Mouse (Mus musculus) CH12.LX (cell line): ENCODE measurements at regions not wholly inside any gene's neighbourhood (a gene's known extent, or its start where the extent isn't known, plus 50 kb on each side); places are given as distances from the start of the nearest gene placed in this dataset.

Experiments
- DNase-seq: peaks from one replicate; pipeline ENCODE4 v3.0.0-alpha.2; 2013; ENCODE audit errors: extremely low read depth
- H3K27ac ChIP-seq: 2 replicates; pipeline ENCODE4 v1.5.1; 2012; ENCODE audit warnings: low read depth, mild to moderate bottlenecking, control low read depth, moderate library complexity; ENCODE audit not compliant: insufficient read depth
- H3K27me3 ChIP-seq: replicated peaks from 2 replicates; pipeline ENCODE3; 2012; ENCODE audit warnings: inconsistent platforms
- H3K36me3 ChIP-seq, 2 experiments: replicated peaks in 1 of 2; 2 replicates each; pipeline versions ENCODE3 to v1.6.1; 2012; ENCODE audit warnings: inconsistent platforms in 1 of 2, low read length in 1 of 2, mild to moderate bottlenecking in 1 of 2, mixed read lengths in 1 of 2, moderate library complexity in 1 of 2; ENCODE audit not compliant: control insufficient read depth in 1 of 2, insufficient read depth in 1 of 2
- H3K4me1 ChIP-seq, 2 experiments: 2 replicates each; pipeline ENCODE4 v1.6.1; 2012; ENCODE audit warnings: inconsistent platforms in 1 of 2, moderate library complexity in 1 of 2; ENCODE audit not compliant: insufficient read depth in 2 of 2, control insufficient read depth in 1 of 2
- H3K4me2 ChIP-seq: 2 replicates; pipeline ENCODE4 v1.6.1; 2012; ENCODE audit warnings: low read depth, mild to moderate bottlenecking, control low read depth; ENCODE audit not compliant: poor library complexity, insufficient read depth, severe bottlenecking
- H3K4me3 ChIP-seq, 3 experiments: fragments of 150-350 bp in 1 of 3; sonication (generic) in 1 of 3; replicated peaks in 1 of 3; 2 replicates each; pipeline versions ENCODE3 to v1.5.1; 2011 to 2012; ENCODE audit warnings: low read depth in 2 of 3, low read length in 2 of 3, mild to moderate bottlenecking in 2 of 3, moderate library complexity in 2 of 3, control low read depth in 1 of 3, improper control_type of control experiment in 1 of 3, inconsistent platforms in 1 of 3, mixed read lengths in 1 of 3; ENCODE audit not compliant: poor library complexity in 1 of 3
- H3K79me2 ChIP-seq: replicated peaks from 2 replicates; pipeline ENCODE4 v1.6.1; 2012; ENCODE audit warnings: mild to moderate bottlenecking, moderate library complexity; ENCODE audit not compliant: control insufficient read depth, poor library complexity, insufficient read depth, severe bottlenecking; ENCODE audit errors: extremely low read depth
- H3K9ac ChIP-seq: 2 replicates; pipeline ENCODE4 v1.6.1; 2012; ENCODE audit warnings: low read depth, mild to moderate bottlenecking, control low read depth, moderate library complexity; ENCODE audit not compliant: insufficient read depth
- H3K9me3 ChIP-seq: replicated peaks from 2 replicates; pipeline ENCODE3; 2012; ENCODE audit warnings: low read length, inconsistent platforms, mixed read lengths
- CHD1 ChIP-seq: IDR thresholded peaks from 2 replicates; pipeline ENCODE4 v1.6.1; 2012; ENCODE audit warnings: low read depth, low read length, improper control_type of control experiment, inconsistent platforms
- CTCF ChIP-seq, 2 experiments: IDR thresholded peaks in 1 of 2; conservative IDR thresholded peaks in 1 of 2; 2 replicates each; pipeline ENCODE4 v1.5.1; 2011 to 2012; ENCODE audit warnings: low read depth in 2 of 2, low read length in 2 of 2, improper control_type of control experiment in 1 of 2, inconsistent platforms in 1 of 2, mild to moderate bottlenecking in 1 of 2, moderate library complexity in 1 of 2
- E2F4 ChIP-seq: IDR thresholded peaks from 2 replicates; pipeline ENCODE4 v1.6.1; 2011; ENCODE audit warnings: low read depth, low read length, improper control_type of control experiment; ENCODE audit not compliant: insufficient replicate concordance
- ELF1 ChIP-seq: IDR thresholded peaks from 2 replicates; pipeline ENCODE4 v1.6.1; 2014; ENCODE audit warnings: low read depth, mild to moderate bottlenecking, inconsistent platforms, low read length, improper control_type of control experiment
- ETS1 ChIP-seq: conservative IDR thresholded peaks from 2 replicates; pipeline ENCODE4 v1.6.1; 2012; ENCODE audit warnings: low read depth, mild to moderate bottlenecking, inconsistent platforms, low read length, improper control_type of control experiment, moderate library complexity
- HCFC1 ChIP-seq: IDR thresholded peaks from 2 replicates; pipeline ENCODE4 v1.6.1; 2012; ENCODE audit warnings: low read depth, mild to moderate bottlenecking, inconsistent platforms, low read length, improper control_type of control experiment
- JUND ChIP-seq: conservative IDR thresholded peaks from 2 replicates; pipeline ENCODE4 v1.6.1; 2011; ENCODE audit warnings: low read depth, low read length, improper control_type of control experiment
- KAT2A ChIP-seq: IDR thresholded peaks from 2 replicates; pipeline ENCODE4 v1.6.1; 2012; ENCODE audit warnings: low read length, improper control_type of control experiment, inconsistent platforms; ENCODE audit not compliant: insufficient replicate concordance
- MAX ChIP-seq: IDR thresholded peaks from 2 replicates; pipeline ENCODE4 v1.6.1; 2011; ENCODE audit warnings: low read length, improper control_type of control experiment
- MEF2A ChIP-seq: IDR thresholded peaks from 2 replicates; pipeline ENCODE4 v1.6.1; 2014; ENCODE audit warnings: low read depth, mild to moderate bottlenecking, inconsistent platforms, low read length, improper control_type of control experiment, borderline replicate concordance
- MXI1 ChIP-seq: IDR thresholded peaks from 2 replicates; pipeline ENCODE4 v1.6.1; 2011; ENCODE audit warnings: mild to moderate bottlenecking, low read depth, low read length, improper control_type of control experiment
- NELFE ChIP-seq: IDR thresholded peaks from 2 replicates; pipeline ENCODE4 v1.6.1; 2011; ENCODE audit warnings: low read depth, low read length, improper control_type of control experiment
- NRF1 ChIP-seq: IDR thresholded peaks from 2 replicates; pipeline ENCODE4 v1.6.1; 2014; ENCODE audit warnings: low read depth, mild to moderate bottlenecking, inconsistent platforms, low read length, improper control_type of control experiment, moderate library complexity
- PAX5 ChIP-seq: IDR thresholded peaks from 2 replicates; pipeline ENCODE4 v1.6.1; 2012; ENCODE audit warnings: low read length, inconsistent platforms, mixed read lengths
- RAD21 ChIP-seq: IDR thresholded peaks from 2 replicates; pipeline ENCODE4 v1.6.1; 2011; ENCODE audit warnings: low read depth, mild to moderate bottlenecking, low read length, improper control_type of control experiment, moderate library complexity
- SIN3A ChIP-seq: IDR thresholded peaks from 2 replicates; pipeline ENCODE4 v1.6.1; 2012; ENCODE audit warnings: low read length, improper control_type of control experiment, inconsistent platforms
- SMC3 ChIP-seq: IDR thresholded peaks from 2 replicates; pipeline ENCODE4 v1.6.1; 2011; ENCODE audit warnings: low read depth, low read length, improper control_type of control experiment
- TBP ChIP-seq: conservative IDR thresholded peaks from 2 replicates; pipeline ENCODE4 v1.6.1; 2011; ENCODE audit warnings: low read depth, low read length, improper control_type of control experiment
- UBTF ChIP-seq: IDR thresholded peaks from 2 replicates; pipeline ENCODE4 v1.6.1; 2012; ENCODE audit warnings: low read depth, mild to moderate bottlenecking, inconsistent platforms, low read length, improper control_type of control experiment, moderate library complexity
- USF1 ChIP-seq: IDR thresholded peaks from 2 replicates; pipeline ENCODE4 v1.6.1; 2014; ENCODE audit warnings: low read depth, mild to moderate bottlenecking, inconsistent platforms, low read length, improper control_type of control experiment
- ZC3H11A ChIP-seq: IDR thresholded peaks from 2 replicates; pipeline ENCODE4 v1.6.1; 2012; ENCODE audit warnings: low read depth, mild to moderate bottlenecking, inconsistent platforms, low read length, improper control_type of control experiment
- ZMIZ1 ChIP-seq: IDR thresholded peaks from 2 replicates; pipeline ENCODE4 v1.6.1; 2012; ENCODE audit warnings: low read depth, mild to moderate bottlenecking, inconsistent platforms, low read length, improper control_type of control experiment
- ZNF384 ChIP-seq: IDR thresholded peaks from 2 replicates; pipeline ENCODE4 v1.6.1; 2012; ENCODE audit warnings: low read depth, low read length, improper control_type of control experiment, inconsistent platforms
- dilution Hi-C: fragments of 300-500 bp; cut with MboI; formaldehyde crosslinking; loops from 2 replicates; pipeline ENCODE4 v1.14.3; 2020; ENCODE audit warnings: low sequenced_read_pairs; ENCODE audit not compliant: extremely low pct_unique_long_range_greater_than_20kb, extremely low pct_ligation_motif_present
- in situ Hi-C: fragments of 300-500 bp; cut with MboI; formaldehyde crosslinking; loops from 3 replicates; pipeline ENCODE4 v1.14.3; 2019; ENCODE audit warnings: low sequenced_read_pairs, low pct_ligation_motif_present, low pct_unique_long_range_greater_than_20kb, mixed read lengths

- Histone ChIP-seq H3K4me3 (no peak overlapping the region), H3K27me3 (no peaks in the 10 kb centered on the region), H3K9me3 (peaks cover 3% of the 10 kb centered on the region), H3K79me2 (no peaks in the 10 kb centered on the region), H3K36me3 (no peaks in the 10 kb centered on the region), H3K4me2 (no peak overlapping the region), H3K9ac (no peak overlapping the region), H3K4me1 (peaks cover 5 to 18% of the 10 kb centered on the region in 2 experiments), H3K27ac (no peak overlapping the region)
- in situ Hi-C loops: no loop called here
- TF ChIP-seq E2F4: no peak
- no peak for TF ChIP-seq MAX
- no peak for TF ChIP-seq NRF1
- no peak for TF ChIP-seq MEF2A
- TF ChIP-seq ETS1: no peak
- no peak for TF ChIP-seq PAX5
- no peak for TF ChIP-seq KAT2A
- TF ChIP-seq SMC3: no peak
- TF ChIP-seq TBP: no peak
- TF ChIP-seq UBTF: no peak
- no peak for DNase-seq
- dilution Hi-C loops: no loop called here
Observed at GRCm38 (mm10) chr2:117433482-117433881, 90.7 kb upstream of the Rasgrp1 start.

- Histone ChIP-seq H3K4me2 (no peak overlapping the region), H3K9ac (no peak overlapping the region), H3K4me3 (no peak overlapping the region), H3K36me3 (no peaks in the 10 kb centered on the region), H3K27ac (no peak overlapping the region), H3K4me1 (peaks cover 5 to 23% of the 10 kb centered on the region in 2 experiments; a peak in 2 of 4 replicates), H3K79me2 (no peaks in the 10 kb centered on the region), H3K27me3 (no peaks in the 10 kb centered on the region), H3K9me3 (peaks cover 3% of the 10 kb centered on the region)
- no peak for DNase-seq
- TF ChIP-seq MEF2A: no peak
- peak in 1 of 2 experiments; percentile 42; a peak in 2 of 4 replicates for TF ChIP-seq CTCF (conservative IDR thresholded peaks at IDR 0.05 in 1 of 2, IDR thresholded peaks at IDR 0.05 in 1 of 2; ENCODE audit: low read depth in 2 of 2, low read length in 2 of 2)
- in situ Hi-C loops: no loop called here
- dilution Hi-C loops: no loop called here
Observed at GRCm38 (mm10) chr2:117438079-117438478, 95.3 kb upstream of the Rasgrp1 start.

- peak; percentile 75 for DNase-seq
- TF ChIP-seq PAX5 (no peak), UBTF (no peak), ZC3H11A (peak; percentile 55; the same call in 1 of the 2 replicates), HCFC1 (no peak), RAD21 (peak; percentile 88), USF1 (no peak), JUND (no peak), NELFE (no peak), MXI1 (no peak), SMC3 (peak; percentile 94), CHD1 (no peak), KAT2A (no peak), MEF2A (no peak), NRF1 (no peak), ELF1 (no peak), ZMIZ1 (no peak), SIN3A (no peak), ZNF384 (no peak), CTCF (conservative IDR thresholded peaks at IDR 0.05 in 1 of 2, IDR thresholded peaks at IDR 0.05 in 1 of 2; ENCODE audit: low read depth in 2 of 2, low read length in 2 of 2) (peak; percentile 87 to 92), ETS1 (no peak)
- dilution Hi-C loops: no loop called here
Observed at GRCm38 (mm10) chr2:117438586-117439371, 96.0 kb upstream of the Rasgrp1 start.

More at GRCm38 (mm10) chr2:117438586-117439371, 96.0 kb upstream of the Rasgrp1 start:
- no peaks in the 10 kb centered on the region for H3K79me2 ChIP-seq
- H3K27ac ChIP-seq: no peak overlapping the region
- H3K36me3 ChIP-seq: no peaks in the 10 kb centered on the region
- H3K9ac ChIP-seq: no peak overlapping the region
- H3K4me3 ChIP-seq: no peak overlapping the region
- H3K4me1 ChIP-seq: peaks cover 5 to 22% of the 10 kb centered on the region in 2 experiments; a peak in 2 of 4 replicates
- H3K27me3 ChIP-seq: no peaks in the 10 kb centered on the region
- no peak overlapping the region for H3K4me2 ChIP-seq
- in situ Hi-C loops: no loop called here
- peaks cover 3% of the 10 kb centered on the region for H3K9me3 ChIP-seq
